Mouse (Mus musculus) right cerebral cortex, adult 2 months (tissue): Measurements from ENCODE around the gene Tnrc6b.
A peak's percentile ranks its signal among the peaks of the same experiment; 100 is the strongest.
"Not testable (repeated sequence)": the region's sequence is repeated elsewhere in the genome, so short reads cannot be mapped to it uniquely, and the experiment has no call there.

ENCODE experiments used
- DNase-seq, 2 experiments: peaks; one replicate each; pipeline ENCODE4 v3.0.0; 2021 to 2022; ENCODE audit warnings: low spot score in 2 of 2

Tnrc6b gene

DNA sequence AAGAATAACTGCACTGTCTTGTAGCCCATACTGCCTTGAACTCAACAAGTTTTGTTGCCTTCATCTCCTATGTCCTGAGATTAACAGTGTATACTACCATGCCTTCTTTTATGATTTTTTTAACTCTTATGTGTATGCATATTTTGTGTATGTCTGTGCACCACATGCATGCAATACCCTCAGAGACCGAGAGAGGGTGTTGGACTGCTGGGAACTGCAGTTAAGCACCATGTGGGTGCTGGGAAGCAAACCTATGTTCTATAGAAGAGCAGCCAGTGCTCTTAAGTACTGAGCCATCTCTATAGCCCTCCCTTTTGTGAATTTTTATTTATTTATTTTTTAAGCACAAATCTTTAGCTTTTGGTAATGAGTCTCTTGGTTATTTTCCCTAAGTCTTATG lies 202.7 kb downstream of the Tnrc6b start:
- no peak for DNase-seq

- no peak for DNase-seq
Measured at GRCm38 (mm10) chr15:80915850-80916249, 204.7 kb downstream of the Tnrc6b start.

- no peak for DNase-seq
Measured at GRCm38 (mm10) chr15:80916621-80917020, 205.5 kb downstream of the Tnrc6b start.

GRCm38 (mm10) chr15:80920346-80920745 lies 209.2 kb downstream of the Tnrc6b start:
- DNase-seq, result no peak

- DNase-seq, result no peak
Measured at GRCm38 (mm10) chr15:80921781-80922180, 210.7 kb downstream of the Tnrc6b start.

DNA sequence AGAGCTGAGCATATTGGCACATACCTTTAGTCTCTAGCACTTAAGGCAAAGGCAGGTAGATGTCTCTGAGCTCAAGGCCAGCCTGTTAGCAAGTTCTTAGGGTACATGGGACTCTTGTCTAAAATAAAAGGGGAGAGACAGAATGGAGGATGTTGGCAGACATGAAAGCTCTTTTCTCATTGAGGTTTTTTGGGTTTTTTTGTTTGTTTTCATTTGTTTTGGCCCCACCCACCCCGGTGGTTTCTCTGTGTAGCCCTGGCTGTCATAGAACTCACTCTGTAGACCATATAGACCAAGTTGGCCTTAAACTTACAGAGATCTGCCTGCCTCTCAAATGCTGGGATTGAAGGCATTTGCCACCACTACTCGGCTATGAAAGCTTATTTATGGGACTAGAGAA lies 213.1 kb downstream of the Tnrc6b start:
- DNase-seq, result no peak

- DNase-seq, result no peak
Measured at GRCm38 (mm10) chr15:80928811-80929355, 217.8 kb downstream of the Tnrc6b start.

GRCm38 (mm10) chr15:80930048-80930571 lies 219.0 kb downstream of the Tnrc6b start:
- no peak for DNase-seq

GRCm38 (mm10) chr15:80930676-80931320 lies 219.7 kb downstream of the Tnrc6b start:
- not testable (repeated sequence) for DNase-seq

DNA sequence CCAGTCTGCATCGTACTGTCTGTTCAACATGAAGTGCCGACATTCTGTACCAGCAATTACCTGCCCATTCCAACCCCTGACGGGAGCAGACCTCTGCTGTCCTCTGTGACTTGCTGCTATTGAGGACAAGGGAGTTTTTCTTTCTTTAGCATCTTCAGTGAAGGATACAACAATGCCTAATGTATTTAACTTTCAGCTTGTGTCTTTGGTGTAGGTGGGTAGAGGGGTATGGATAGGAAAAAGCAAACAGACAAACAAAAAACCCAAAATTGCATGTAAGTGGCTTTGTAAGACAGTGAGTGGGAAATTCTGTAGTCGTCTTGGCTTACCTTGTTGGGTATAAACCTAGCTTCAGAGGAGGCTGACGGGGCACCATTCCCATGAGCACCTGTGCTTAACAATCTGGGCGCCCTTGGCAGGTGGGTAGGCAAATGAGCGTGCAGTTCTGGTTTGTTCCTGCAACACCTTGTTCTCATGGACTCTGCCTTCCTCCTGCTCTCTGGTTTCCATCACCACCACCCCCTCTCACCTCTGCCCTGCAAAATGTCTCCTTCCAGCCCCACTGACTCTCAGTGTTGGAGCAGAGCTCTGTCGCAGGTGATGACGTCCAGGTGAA lies 220.3 kb downstream of the Tnrc6b start:
- no peak for DNase-seq

DNA sequence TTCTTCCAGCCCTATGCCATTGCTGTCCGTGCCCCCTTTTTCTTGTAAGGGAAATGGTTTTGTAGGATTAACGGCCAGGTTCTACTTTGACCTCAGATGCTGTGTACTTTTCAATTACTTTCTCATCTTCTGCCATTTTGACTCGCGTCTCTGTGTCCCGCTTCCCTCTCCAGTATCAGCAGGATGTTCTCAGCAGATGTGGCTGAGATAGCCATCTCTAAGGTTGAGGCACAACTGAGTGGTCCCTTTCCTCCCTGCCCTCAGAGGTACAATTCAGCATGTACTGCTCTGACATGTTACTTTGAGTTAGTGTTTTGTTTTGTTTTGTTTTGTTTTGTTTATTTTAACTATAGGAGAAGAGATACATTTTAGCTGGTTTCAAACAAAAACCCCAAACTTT lies 223.7 kb downstream of the Tnrc6b start:
- no peak for DNase-seq

DNA sequence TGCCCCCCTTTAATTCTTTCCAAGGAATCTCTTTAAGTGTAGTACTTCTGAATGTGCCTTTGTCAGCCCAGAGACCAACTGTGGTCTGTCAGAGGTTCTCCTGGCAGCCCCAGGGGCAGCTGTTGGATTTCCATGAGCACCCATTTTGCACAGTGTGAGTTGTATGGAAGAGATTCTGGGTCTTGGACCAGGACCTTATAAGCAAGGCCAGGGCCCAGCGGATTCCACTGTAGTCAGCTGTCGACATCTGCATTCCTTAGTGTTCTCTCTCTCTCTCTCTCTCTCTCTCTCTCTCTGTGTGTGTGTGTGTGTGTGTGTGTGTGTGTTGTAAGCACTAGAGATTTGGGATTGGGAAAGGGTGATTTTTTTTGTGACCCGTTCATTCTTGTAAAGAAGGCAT lies 225.6 kb downstream of the Tnrc6b start:
- no peak for DNase-seq

- DNase-seq, result no peak
Measured at GRCm38 (mm10) chr15:80938615-80939014, 227.5 kb downstream of the Tnrc6b start.

DNA sequence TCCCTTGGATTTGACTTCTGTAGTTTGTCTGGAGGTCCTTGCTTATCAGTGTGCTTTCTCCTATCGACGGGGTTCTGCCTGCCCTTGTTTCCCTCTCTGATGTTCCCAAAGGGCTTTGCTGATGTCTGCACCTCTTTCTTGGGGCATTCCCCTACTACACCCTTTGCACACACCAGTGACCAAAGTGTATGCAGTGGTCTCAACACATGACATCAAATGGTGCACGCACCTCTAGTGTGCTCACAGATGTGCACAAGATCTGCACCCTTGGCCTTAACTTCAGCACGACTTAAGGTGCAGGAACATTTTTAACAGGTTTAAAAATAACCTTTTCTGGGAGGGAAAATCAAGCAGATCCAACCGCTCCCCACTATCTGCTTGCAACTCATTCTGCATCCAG lies 228.3 kb downstream of the Tnrc6b start:
- DNase-seq, result no peak

DNA sequence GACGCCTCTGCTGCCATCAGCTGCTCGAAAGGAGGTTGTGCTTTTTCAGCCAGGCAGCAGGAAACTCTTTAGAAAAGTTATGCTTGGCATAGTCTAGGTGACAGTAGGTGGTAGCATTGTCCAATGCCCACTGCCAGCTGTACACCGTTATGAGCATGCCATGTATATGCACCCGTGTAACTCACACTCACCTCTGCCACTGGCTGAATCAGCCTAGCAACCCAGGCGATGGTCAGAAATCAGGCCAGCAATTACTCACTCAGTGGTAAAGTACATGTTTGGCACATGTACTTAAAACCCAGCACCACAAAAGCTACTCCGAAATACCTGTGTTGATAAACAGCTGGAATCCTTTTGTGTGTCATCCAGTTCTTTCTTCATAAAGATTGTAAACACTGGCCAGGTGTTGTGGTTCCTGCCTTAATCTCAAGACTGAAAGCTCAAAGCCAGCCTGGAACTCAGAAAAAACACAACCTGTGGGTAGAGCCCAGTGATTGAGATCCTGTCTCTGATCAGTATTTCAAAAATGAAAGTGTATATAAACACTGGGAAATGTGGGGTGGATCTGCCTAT lies 230.4 kb downstream of the Tnrc6b start:
- no peak for DNase-seq

GRCm38 (mm10) chr15:80945851-80946250 lies 234.7 kb downstream of the Tnrc6b start:
- peak in 1 of 2 experiments; percentile 34 for DNase-seq

DNA sequence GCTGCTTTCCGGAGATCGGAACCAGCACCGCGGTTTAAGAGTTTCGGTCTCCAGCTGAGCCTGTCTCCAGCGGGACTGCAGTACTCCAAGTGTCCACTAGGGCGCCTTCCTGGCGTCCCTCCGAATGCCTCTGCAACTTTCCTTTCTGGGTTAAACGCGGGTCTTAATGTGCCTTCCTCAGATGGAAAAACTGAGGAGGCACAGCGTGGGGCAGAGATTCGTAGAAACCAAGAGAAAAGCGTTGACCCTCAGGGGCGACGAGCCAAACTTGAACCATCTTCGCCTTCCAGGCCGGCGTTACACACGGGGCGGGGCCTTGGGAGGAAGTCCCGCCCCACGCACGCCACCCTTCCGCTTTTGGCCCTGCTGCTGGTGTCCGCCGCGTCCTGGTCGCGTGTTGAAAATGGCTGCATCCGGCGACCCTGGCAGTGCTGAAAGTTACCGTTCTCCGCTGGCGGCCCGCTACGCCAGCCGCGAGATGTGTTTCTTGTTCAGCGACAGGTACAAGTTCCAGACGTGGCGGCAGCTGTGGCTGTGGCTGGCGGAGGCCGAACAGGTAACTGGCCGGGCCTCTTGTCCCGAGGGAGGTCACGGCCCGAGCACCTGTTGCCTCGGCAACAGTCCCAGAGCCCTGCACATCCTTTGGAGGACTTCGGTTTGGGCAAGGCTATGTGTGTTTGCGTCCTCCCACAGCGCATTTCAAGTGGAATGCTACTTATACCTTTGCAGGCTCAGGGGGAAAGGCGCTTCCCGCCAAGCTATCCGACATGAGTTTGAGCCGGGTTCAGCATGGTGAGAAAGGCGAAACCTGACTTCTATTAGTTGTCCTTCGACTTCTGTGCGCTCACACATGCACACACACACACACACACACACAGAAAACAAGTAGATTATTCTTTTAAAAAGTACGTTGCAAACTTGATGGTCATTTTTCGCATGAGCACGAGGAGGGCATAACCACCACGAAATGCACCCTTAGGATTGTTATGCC lies 237.3 kb downstream of the Tnrc6b start, which contains the start of gene Adsl:
Gene Adsl (plus strand): TSS at position 346 of the 991 bp plus-strand sequence.
- peak; percentile 81 to 88 for DNase-seq

DNA sequence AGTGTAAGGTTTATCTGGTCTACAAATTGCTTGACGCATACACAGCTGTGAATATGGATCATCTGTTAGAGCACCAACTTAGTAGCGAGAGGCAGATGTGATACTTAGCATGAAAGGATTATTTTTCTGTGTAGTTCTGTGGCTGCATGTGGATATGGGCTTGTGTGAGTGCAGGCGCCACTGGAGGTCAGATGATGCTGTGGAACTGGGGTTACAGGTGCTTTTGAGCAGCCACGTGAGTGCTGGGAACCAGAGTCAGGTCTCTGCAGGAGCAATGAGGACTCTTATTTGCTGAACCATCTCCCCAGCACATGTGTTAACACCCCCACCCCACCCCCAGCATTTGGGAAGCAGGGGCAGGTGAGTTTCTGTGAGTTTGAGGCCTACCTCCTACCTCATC lies 238.3 kb downstream of the Tnrc6b start:
- no peak for DNase-seq

DNA sequence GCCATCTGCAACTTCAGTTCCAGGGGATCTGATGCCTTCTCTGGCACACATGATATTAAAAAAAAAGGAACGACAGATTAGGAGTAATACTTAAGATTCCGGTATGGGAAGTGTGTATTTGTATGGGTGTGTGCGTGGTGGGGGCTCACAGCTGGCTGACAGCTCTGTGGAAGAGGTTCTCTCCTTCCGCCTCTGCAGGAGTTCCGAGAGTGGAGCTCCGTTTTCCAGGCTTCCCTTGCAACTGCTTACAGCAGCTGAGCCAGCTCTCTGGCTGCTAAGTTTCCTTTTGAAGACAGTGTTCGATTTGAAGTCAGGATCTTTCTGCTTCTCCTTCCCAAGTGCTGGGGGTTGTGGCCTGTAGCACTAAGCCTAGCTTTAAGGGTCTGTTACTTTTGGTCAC lies 238.9 kb downstream of the Tnrc6b start:
- DNase-seq, result no peak

DNA sequence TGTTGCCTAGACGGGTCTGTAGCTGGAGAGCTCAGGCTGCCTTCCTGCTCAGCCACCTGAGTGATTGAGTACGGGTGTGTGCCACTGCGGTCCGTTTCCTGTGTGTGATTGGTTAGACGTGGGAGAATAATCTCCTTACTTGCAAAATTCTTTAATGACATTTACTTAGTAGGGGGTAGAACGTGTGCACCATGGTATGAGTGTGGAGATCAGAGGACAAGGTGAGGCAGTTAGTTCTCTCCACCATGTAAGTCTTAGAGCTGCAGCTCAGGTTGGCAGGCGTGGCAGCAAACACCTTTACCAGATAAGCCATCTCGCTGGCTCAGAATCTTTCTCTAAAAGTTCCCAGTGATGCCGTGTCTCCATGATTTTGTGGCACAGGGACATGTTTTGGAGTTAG lies 242.9 kb downstream of the Tnrc6b start:
- DNase-seq, result no peak

GRCm38 (mm10) chr15:80954861-80955260 lies 243.7 kb downstream of the Tnrc6b start:
- DNase-seq, result no peak
